Mouse (Mus musculus) neutrophil, adult 5-6 weeks (primary cell): Measurements from ENCODE around the gene Sprr3. TPM values are rescaled to one million over a fixed set of nuclear protein-coding genes. Genes with fewer than 3 reads are reported as not detected.

Experiments used
- total RNA-seq: library from RNA; stranded (forward); fragments of 200-1000 nt; gene quantifications from 2 replicates; pipeline ENCODE4 v1.2.3, GENCODE M21; 2017

Sprr3 gene
- total RNA-seq, 1 experiment from 2014 or later, result not detected

Other genes with a start within 250 kb of the Sprr3 start
- not detected in 2 replicates for gene Sprr2a1, start 242.9 kb downstream of the Sprr3 start, total RNA-seq
- 0.12 TPM in 1 of 2 replicates, not detected in the other for gene Sprr2a2, start 242.8 kb downstream of the Sprr3 start, total RNA-seq
- gene Sprr2a3, start 173.3 kb downstream of the Sprr3 start, total RNA-seq, result not detected in 2 replicates
- gene Sprr2b, start 142.1 kb downstream of the Sprr3 start, total RNA-seq, result not detected in 2 replicates
- gene Sprr2d, start 119.6 kb downstream of the Sprr3 start, total RNA-seq, result not detected in 2 replicates
- not detected in 2 replicates for gene Sprr2e, start 106.6 kb downstream of the Sprr3 start, total RNA-seq
- not detected in 2 replicates for gene Sprr2f, start 93.5 kb downstream of the Sprr3 start, total RNA-seq
- not detected in 2 replicates for gene Sprr2h, start 73.0 kb downstream of the Sprr3 start, total RNA-seq
- not detected in 2 replicates for gene Sprr2i, start 50.7 kb downstream of the Sprr3 start, total RNA-seq
- not detected in 2 replicates for gene Sprr2j-ps, start 40.6 kb downstream of the Sprr3 start, total RNA-seq
- gene Gm9774, start 29.3 kb downstream of the Sprr3 start, total RNA-seq, result 2.1 and 3.1 TPM in 2 replicates
- not detected in 2 replicates for gene Sprr2k, start 26.1 kb downstream of the Sprr3 start, total RNA-seq
- gene Sprr1b, start 19.9 kb downstream of the Sprr3 start, total RNA-seq, result not detected in 2 replicates
- gene Sprr1a, start 27.2 kb upstream of the Sprr3 start, total RNA-seq, result not detected in 2 replicates
- not detected in 2 replicates for gene Sprr4, start 41.8 kb upstream of the Sprr3 start, total RNA-seq
- 0.98 TPM in 1 of 2 replicates, not detected in the other for gene 2310046K23Rik, start 75.8 kb upstream of the Sprr3 start, total RNA-seq
- gene Ivl, start 115.0 kb upstream of the Sprr3 start, total RNA-seq, result not detected in 2 replicates
- not detected in 2 replicates for gene Smcp, start 130.3 kb upstream of the Sprr3 start, total RNA-seq
- not detected in 2 replicates for gene 2210017I01Rik, start 148.8 kb upstream of the Sprr3 start, total RNA-seq
- gene Lce6a, start 162.9 kb upstream of the Sprr3 start, total RNA-seq, result not detected in 2 replicates
- gene Lce1a1, start 189.6 kb upstream of the Sprr3 start, total RNA-seq, result not detected in 2 replicates
- gene Lce1b, start 198.2 kb upstream of the Sprr3 start, total RNA-seq, result not detected in 2 replicates
- gene Lce1a2, start 211.6 kb upstream of the Sprr3 start, total RNA-seq, result not detected in 2 replicates
- gene Lce1c, start 220.5 kb upstream of the Sprr3 start, total RNA-seq, result not detected in 2 replicates
- gene Lce1d, start 228.5 kb upstream of the Sprr3 start, total RNA-seq, result not detected in 2 replicates